Mouse (Mus musculus) midbrain, embryonic 15.5 days (tissue): ENCODE measurements around the gene Wdr93. TPM values are rescaled to one million over a fixed set of nuclear protein-coding genes. Genes with fewer than 3 reads are reported as not detected.

ENCODE experiments used
- ATAC-seq: fragments of 200-750 bp; cut with Nextera tagmentation; replicated peaks from 2 replicates; pipeline ENCODE4 v1.8.0; 2017; ENCODE audit warnings: moderate TSS enrichment
- H3K27ac ChIP-seq: fragments of 300-500 bp; sonication (generic); 2 replicates; pipeline ENCODE4 v1.5.1; 2015; ENCODE audit warnings: mild to moderate bottlenecking, inconsistent platforms
- H3K27me3 ChIP-seq: fragments of 300-500 bp; sonication (generic); replicated peaks from 2 replicates; pipeline ENCODE4 v1.6.1; 2015; ENCODE audit warnings: inconsistent platforms
- H3K36me3 ChIP-seq: fragments of 300-500 bp; sonication (generic); replicated peaks from 2 replicates; pipeline ENCODE4 v1.6.1; 2015; ENCODE audit warnings: inconsistent platforms
- H3K4me1 ChIP-seq: fragments of 300-500 bp; sonication (generic); 2 replicates; pipeline ENCODE4 v1.6.1; 2015; ENCODE audit warnings: inconsistent platforms
- H3K4me2 ChIP-seq: fragments of 300-500 bp; sonication (generic); 2 replicates; pipeline ENCODE4 v1.6.1; 2015; ENCODE audit warnings: inconsistent platforms, mild to moderate bottlenecking, moderate library complexity
- H3K4me3 ChIP-seq: fragments of 300-500 bp; sonication (generic); 2 replicates; pipeline ENCODE4 v1.5.1; 2015; ENCODE audit warnings: mild to moderate bottlenecking, inconsistent platforms
- H3K9ac ChIP-seq: fragments of 300-500 bp; sonication (generic); 2 replicates; pipeline ENCODE4 v1.6.1; 2015; ENCODE audit warnings: mild to moderate bottlenecking, inconsistent platforms
- H3K9me3 ChIP-seq: fragments of 300-500 bp; sonication (generic); 2 replicates; pipeline ENCODE4 v1.6.1; 2016; ENCODE audit warnings: inconsistent platforms
- WGBS: fragments of 180-500 bp; shearing (Covaris S2); methylation state at CpG from one replicate; pipeline ENCODE4 v1.1.7; 2015; ENCODE audit warnings: mixed read lengths; 5-methylcytosine and 5-hydroxymethylcytosine counted together
- polyA plus RNA-seq: library from polyadenylated mRNA; unstranded; fragments of >200 nt; fragmentation: Nextera tagmentation; extraction: Ambion mirVana; gene quantifications from 2 replicates; pipeline ENCODE4 v1.2.1, GENCODE M21; 2015

Gene Wdr93
- polyA plus RNA-seq, 1 experiment from 2014 or later, result 0.54 TPM

DNA sequence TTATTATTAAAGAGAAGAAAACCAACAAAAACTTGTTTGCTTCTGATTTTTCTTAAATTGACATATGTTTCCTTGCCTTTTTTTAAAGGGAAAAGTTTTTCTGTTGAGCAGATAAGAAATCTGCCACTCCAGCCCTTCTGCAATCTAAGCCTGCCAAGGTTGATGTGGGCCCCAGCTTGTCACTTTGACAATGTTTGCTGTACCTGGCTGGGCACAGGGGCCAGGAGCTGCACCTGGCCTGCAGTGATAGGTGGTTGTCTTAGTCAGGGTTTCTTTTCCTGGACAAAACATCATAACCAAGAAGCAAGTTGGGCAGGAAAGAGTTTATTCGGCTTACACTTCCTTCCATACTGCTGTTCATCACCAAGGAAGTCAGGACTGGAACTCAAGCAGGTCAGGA lies 70.4 kb downstream of the Wdr93 start:
- Histone ChIP-seq H3K4me1 (peaks cover 7% of the 10 kb centered on the region; the same call in 1 of the 2 replicates), H3K4me2 (no peak overlapping the region), H3K4me3 (no peak overlapping the region), H3K9me3 (no peaks in the 10 kb centered on the region), H3K36me3 (no peaks in the 10 kb centered on the region), H3K27me3 (peaks cover 15% of the 10 kb centered on the region), H3K9ac (no peak overlapping the region), H3K27ac (no peak overlapping the region)
- WGBS, result 90% methylated on average over 1 of the region's 1 CpGs
- no peak for ATAC-seq

DNA sequence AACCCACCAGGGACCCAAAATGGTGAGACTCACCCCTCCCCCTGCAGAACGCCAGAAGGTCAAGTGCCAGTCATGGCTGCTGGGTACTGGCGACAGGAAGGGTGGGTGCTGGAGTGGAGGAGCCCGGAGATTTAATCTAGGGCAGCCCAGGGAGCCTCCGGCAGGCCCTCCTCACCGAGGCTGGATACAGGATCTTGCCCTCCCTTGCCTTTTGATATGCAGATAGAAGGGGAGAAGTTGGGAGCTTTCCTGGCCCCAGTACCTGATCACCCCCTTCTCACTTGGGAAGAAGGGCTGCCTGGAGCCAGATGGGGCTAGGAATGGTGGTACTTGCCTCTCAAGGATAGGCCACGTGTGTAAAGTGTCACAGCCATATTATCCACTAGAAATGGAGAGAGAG lies 75.4 kb downstream of the Wdr93 start:
- Histone ChIP-seq H3K4me3 (no peak overlapping the region), H3K27me3 (no peaks in the 10 kb centered on the region), H3K36me3 (no peaks in the 10 kb centered on the region), H3K9me3 (no peaks in the 10 kb centered on the region), H3K9ac (no peak overlapping the region), H3K4me2 (no peak overlapping the region), H3K27ac (no peak overlapping the region), H3K4me1 (no peaks in the 10 kb centered on the region)
- WGBS, result 5% methylated on average over 6 of the region's 6 CpGs
- ATAC-seq, result no peak

GRCm38 (mm10) chr7:79819515-79819914 lies 76.6 kb downstream of the Wdr93 start:
- WGBS, result 49% methylated on average over 4 of the region's 4 CpGs
- Histone ChIP-seq H3K27ac (no peak overlapping the region), H3K27me3 (no peaks in the 10 kb centered on the region), H3K4me1 (no peaks in the 10 kb centered on the region), H3K4me2 (no peak overlapping the region), H3K4me3 (no peak overlapping the region), H3K9me3 (no peaks in the 10 kb centered on the region), H3K36me3 (no peaks in the 10 kb centered on the region), H3K9ac (no peak overlapping the region)
- ATAC-seq, result no peak

DNA sequence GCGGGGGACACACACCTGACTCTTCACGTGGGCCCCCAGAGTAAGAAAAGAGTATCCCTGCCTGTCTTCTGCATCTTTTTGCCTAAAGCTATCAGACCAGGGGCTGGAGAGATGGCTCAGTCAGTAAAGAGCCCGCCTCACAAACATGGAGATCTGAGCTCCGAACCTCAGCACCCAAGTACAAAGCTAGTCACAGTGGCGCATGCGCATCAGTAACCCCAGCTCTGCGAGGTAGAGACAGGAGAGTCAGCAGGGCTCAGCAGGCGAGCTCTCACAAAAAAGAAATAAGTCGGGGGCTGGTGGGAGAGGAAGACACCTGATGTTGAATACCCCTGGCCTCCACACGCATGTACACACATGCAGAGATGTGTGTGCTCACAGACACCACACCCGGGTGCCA lies 77.0 kb downstream of the Wdr93 start:
- WGBS, result 48% methylated on average over 11 of the region's 11 CpGs
- Histone ChIP-seq H3K27me3 (no peaks in the 10 kb centered on the region), H3K9me3 (no peaks in the 10 kb centered on the region), H3K4me3 (no peak overlapping the region), H3K4me1 (no peaks in the 10 kb centered on the region), H3K4me2 (no peak overlapping the region), H3K27ac (no peak overlapping the region), H3K36me3 (no peaks in the 10 kb centered on the region), H3K9ac (no peak overlapping the region)
- ATAC-seq, result no peak

DNA sequence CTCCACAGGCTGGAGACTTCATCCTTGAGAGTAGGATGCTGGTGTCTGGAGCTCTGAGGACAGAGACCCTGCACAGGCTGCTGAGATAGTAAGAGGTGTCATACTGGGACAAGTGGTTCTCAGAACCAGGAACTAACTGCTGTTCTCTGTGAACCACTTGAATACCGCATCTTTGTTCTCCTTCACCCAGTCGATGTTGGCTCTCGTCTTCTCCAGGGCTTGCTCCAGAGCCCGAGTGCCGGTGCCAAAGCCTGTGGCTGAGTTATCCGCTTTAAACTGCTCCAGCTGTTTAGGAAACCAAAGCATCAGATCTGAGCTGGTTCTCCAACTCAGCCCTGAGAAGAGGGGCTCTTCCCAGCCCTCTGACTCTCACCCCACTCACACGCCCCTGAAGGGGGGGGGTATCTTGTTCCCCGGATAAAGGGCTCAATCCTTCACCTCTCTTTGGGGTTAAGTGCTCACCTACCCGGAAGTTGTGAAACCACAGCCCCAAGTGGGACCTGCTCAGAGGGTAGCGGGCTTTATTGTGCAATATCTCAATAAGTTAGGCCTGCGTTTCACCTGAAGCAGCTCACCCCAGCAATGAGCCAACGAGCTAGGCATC lies 79.2 kb downstream of the Wdr93 start:
- Histone ChIP-seq H3K36me3 (no peaks in the 10 kb centered on the region), H3K4me2 (no peak overlapping the region), H3K9me3 (no peaks in the 10 kb centered on the region), H3K9ac (no peak overlapping the region), H3K27ac (no peak overlapping the region), H3K27me3 (no peaks in the 10 kb centered on the region), H3K4me1 (no peaks in the 10 kb centered on the region), H3K4me3 (no peak overlapping the region)
- no peak for ATAC-seq
- 86% methylated on average over 12 of the region's 12 CpGs for whole genome bisulfite sequencing

DNA sequence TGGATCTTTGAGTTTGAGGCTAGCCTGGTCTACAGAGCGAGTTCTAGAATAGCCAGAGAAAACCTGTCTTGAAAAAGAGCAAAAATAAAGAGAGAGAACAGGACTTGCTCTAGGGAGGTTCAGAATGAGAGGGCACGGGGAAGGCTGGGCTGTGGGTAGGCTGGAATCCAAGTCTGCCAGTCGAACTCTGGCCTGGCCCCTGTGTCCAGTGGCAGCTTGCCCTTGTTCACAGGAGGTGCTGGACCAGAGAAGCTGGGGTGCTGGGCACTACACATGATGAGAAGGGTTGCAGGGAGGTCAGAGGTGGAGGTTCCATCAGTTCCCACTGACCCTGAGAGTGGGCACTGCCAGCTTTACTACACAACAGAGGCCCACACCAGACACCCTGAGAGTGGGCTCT lies 85.4 kb downstream of the Wdr93 start:
- no peak for ATAC-seq
- Histone ChIP-seq H3K4me1 (no peaks in the 10 kb centered on the region), H3K9ac (no peak overlapping the region), H3K36me3 (no peaks in the 10 kb centered on the region), H3K9me3 (no peaks in the 10 kb centered on the region), H3K4me3 (no peak overlapping the region), H3K27me3 (no peaks in the 10 kb centered on the region), H3K4me2 (no peak overlapping the region), H3K27ac (no peak overlapping the region)
- WGBS, result 67% methylated on average over 3 of the region's 3 CpGs

GRCm38 (mm10) chr7:79831145-79831544 lies 88.2 kb downstream of the Wdr93 start:
- H3K36me3 ChIP-seq, result no peaks in the 10 kb centered on the region
- H3K9me3 ChIP-seq, result no peaks in the 10 kb centered on the region
- H3K9ac ChIP-seq, result no peak overlapping the region
- H3K27ac ChIP-seq, result no peak overlapping the region
- no peak overlapping the region for H3K4me2 ChIP-seq
- H3K4me1 ChIP-seq, result no peaks in the 10 kb centered on the region
- ATAC-seq, result no peak
- H3K27me3 ChIP-seq, result no peaks in the 10 kb centered on the region
- 75% methylated on average over 6 of the region's 6 CpGs for WGBS
- H3K4me3 ChIP-seq, result no peak overlapping the region

DNA sequence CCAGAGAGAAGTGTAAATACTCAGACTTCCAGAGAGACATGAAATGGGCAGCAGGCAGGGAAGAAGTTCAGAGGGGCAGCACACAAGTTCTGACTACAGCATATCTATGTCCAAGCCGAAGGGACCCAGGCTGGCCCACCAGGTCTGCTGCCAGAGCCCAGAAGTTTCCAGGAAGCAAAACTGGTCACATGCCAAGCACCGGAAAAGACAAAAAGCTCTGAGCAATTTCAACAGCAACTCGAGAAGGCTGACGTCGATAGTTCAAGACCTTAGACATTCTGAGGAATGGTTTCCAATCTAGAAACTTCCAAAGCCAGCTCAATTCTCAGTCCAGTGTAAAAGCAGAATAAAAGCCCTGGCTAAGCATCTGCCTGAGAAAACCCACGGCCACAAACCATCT lies 88.6 kb downstream of the Wdr93 start:
- Histone ChIP-seq H3K36me3 (no peaks in the 10 kb centered on the region), H3K4me1 (no peaks in the 10 kb centered on the region), H3K4me2 (no peak overlapping the region), H3K4me3 (no peak overlapping the region), H3K27me3 (no peaks in the 10 kb centered on the region), H3K9me3 (no peaks in the 10 kb centered on the region), H3K27ac (no peak overlapping the region), H3K9ac (no peak overlapping the region)
- 84% methylated on average over 6 of the region's 6 CpGs for WGBS
- ATAC-seq, result no peak

DNA sequence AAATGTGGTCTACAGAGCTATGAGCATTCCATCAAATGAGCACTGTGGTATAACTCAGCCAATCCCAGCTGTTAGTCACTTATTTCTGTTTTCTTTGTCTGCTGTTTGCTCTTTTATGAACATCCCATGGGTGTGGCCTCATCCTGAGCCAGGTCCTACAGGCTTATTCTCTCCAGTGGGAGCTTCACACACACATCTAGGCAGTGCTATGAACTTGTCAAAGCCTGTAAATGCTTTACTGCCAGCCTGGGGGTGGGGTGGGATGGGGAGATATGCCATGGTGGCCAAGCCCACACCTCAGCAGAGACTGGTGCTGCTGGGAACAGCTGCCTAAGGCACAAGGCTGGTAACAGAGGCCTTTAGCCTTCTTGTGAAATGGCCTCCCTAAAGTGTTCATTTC lies 90.0 kb downstream of the Wdr93 start:
- no peaks in the 10 kb centered on the region for H3K27me3 ChIP-seq
- H3K4me2 ChIP-seq, result no peak overlapping the region
- H3K9me3 ChIP-seq, result no peaks in the 10 kb centered on the region
- no peak overlapping the region for H3K27ac ChIP-seq
- no peaks in the 10 kb centered on the region for H3K36me3 ChIP-seq
- no peak for ATAC-seq
- no peaks in the 10 kb centered on the region for H3K4me1 ChIP-seq
- H3K9ac ChIP-seq, result no peak overlapping the region
- no peak overlapping the region for H3K4me3 ChIP-seq

DNA sequence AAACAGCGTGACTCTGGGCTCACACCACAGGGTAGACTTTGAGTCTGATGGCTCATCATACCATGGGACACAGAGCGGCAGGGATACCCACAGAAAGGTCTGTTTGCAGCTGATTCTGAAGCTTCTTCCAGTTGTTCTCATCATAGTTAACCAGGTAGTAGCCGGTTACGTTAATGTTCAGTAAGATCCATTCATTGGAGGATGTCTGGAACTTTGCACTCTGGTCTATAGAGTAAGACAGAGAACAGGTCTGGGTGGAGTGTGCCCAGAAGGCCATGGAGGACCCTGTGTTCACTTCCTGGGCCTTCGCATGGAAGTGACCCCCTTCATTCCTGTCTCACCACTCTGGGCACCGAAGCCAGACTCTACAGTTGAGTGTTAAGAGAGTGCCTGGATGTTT lies 92.2 kb downstream of the Wdr93 start:
- 90% methylated on average over 6 of the region's 6 CpGs for WGBS
- no peak for ATAC-seq

More for the DNA sequence above, 92.2 kb downstream of the Wdr93 start:
- Histone ChIP-seq H3K27ac (no peak overlapping the region), H3K27me3 (no peaks in the 10 kb centered on the region), H3K4me1 (no peaks in the 10 kb centered on the region), H3K4me3 (no peak overlapping the region), H3K9ac (no peak overlapping the region), H3K9me3 (no peaks in the 10 kb centered on the region), H3K36me3 (no peaks in the 10 kb centered on the region), H3K4me2 (no peak overlapping the region)

Other genes starting within 250 kb of the Wdr93 start
- gene Rhcg, start 125.5 kb upstream of the Wdr93 start, polyA plus RNA-seq, result 1.9 and 2.1 TPM in 2 replicates
- gene Ticrr, start 83.0 kb upstream of the Wdr93 start, polyA plus RNA-seq, result 1.5 and 2.2 TPM in 2 replicates
- 1.3 and 2.0 TPM in 2 replicates for gene Kif7, start 27.4 kb upstream of the Wdr93 start, polyA plus RNA-seq
- 0.27 TPM in 1 of 2 replicates, not detected in the other for gene Plin1, start 10.3 kb upstream of the Wdr93 start, polyA plus RNA-seq
- gene Pex11a, start within 50 bp of the Wdr93 start, polyA plus RNA-seq, result 13.5 and 15.3 TPM in 2 replicates
- gene Mesp1, start 50.6 kb downstream of the Wdr93 start, polyA plus RNA-seq, result not detected in 2 replicates
- 0.96 and 1.1 TPM in 2 replicates for gene Mesp2, start 67.6 kb downstream of the Wdr93 start, polyA plus RNA-seq
- gene Anpep, start 117.9 kb downstream of the Wdr93 start, polyA plus RNA-seq, result 3.8 TPM in 2 replicates
- gene Ap3s2, start 177.5 kb downstream of the Wdr93 start, polyA plus RNA-seq, result 39.9 and 41.7 TPM in 2 replicates
- 17.6 and 19.1 TPM in 2 replicates for gene Arpin, start 192.2 kb downstream of the Wdr93 start, polyA plus RNA-seq